Mouse (Mus musculus) forebrain, embryonic 13.5 days (tissue): ENCODE data around the gene Olfr615. TPM values are rescaled to one million over a fixed set of nuclear protein-coding genes. Genes with fewer than 3 reads are reported as not detected.

Source experiments
- microRNA-seq: library from miRNA; unstranded; fragments of <30 nt; microRNA quantifications from one replicate; pipeline ENCODE4, GENCODE M21; 2016
- polyA plus RNA-seq: library from polyadenylated mRNA; unstranded; fragments of >200 nt; fragmentation: Nextera tagmentation; extraction: Ambion mirVana; gene quantifications from 2 replicates; pipeline ENCODE4 v1.2.1, GENCODE M21; 2015

Olfr615 gene
- polyA plus RNA-seq, 1 experiment from 2014 or later = not detected

Small RNA genes within 50 kb of the gene (microRNA-seq; reads per million reads assigned to microRNA genes)
- gene Gm26506 = not detected

Other genes with a start within 250 kb of the Olfr615 start
- gene Olfr597, start 239.8 kb upstream of the Olfr615 start, polyA plus RNA-seq = not detected in 2 replicates
- gene Olfr598, start 232.5 kb upstream of the Olfr615 start, polyA plus RNA-seq = not detected in 2 replicates
- gene Olfr599, start 220.2 kb upstream of the Olfr615 start, polyA plus RNA-seq = not detected in 2 replicates
- gene Olfr600, start 206.4 kb upstream of the Olfr615 start, polyA plus RNA-seq = not detected in 2 replicates
- not detected in 2 replicates for gene Olfr601, start 193.4 kb upstream of the Olfr615 start, polyA plus RNA-seq
- not detected in 2 replicates for gene Olfr603, start 169.9 kb upstream of the Olfr615 start, polyA plus RNA-seq
- gene Usp17lc, start 141.0 kb upstream of the Olfr615 start, polyA plus RNA-seq = not detected in 2 replicates
- gene Olfr605, start 110.6 kb upstream of the Olfr615 start, polyA plus RNA-seq = not detected in 2 replicates
- gene Olfr606, start 107.0 kb upstream of the Olfr615 start, polyA plus RNA-seq = not detected in 2 replicates
- not detected in 2 replicates for gene Olfr607, start 91.9 kb upstream of the Olfr615 start, polyA plus RNA-seq
- gene Olfr608, start 86.2 kb upstream of the Olfr615 start, polyA plus RNA-seq = not detected in 2 replicates
- gene Olfr609, start 58.0 kb upstream of the Olfr615 start, polyA plus RNA-seq = not detected in 2 replicates
- gene Olfr610, start 44.0 kb upstream of the Olfr615 start, polyA plus RNA-seq = not detected in 2 replicates
- not detected in 2 replicates for gene Olfr611, start 35.2 kb upstream of the Olfr615 start, polyA plus RNA-seq
- gene Olfr612, start 13.4 kb upstream of the Olfr615 start, polyA plus RNA-seq = not detected in 2 replicates
- gene Olfr613, start 8.0 kb upstream of the Olfr615 start, polyA plus RNA-seq = not detected in 2 replicates
- not detected in 2 replicates for gene Olfr616, start 13.1 kb downstream of the Olfr615 start, polyA plus RNA-seq
- not detected in 2 replicates for gene Olfr617, start 17.0 kb downstream of the Olfr615 start, polyA plus RNA-seq
- gene Olfr618, start 34.0 kb downstream of the Olfr615 start, polyA plus RNA-seq = not detected in 2 replicates
- gene Olfr619, start 44.5 kb downstream of the Olfr615 start, polyA plus RNA-seq = not detected in 2 replicates
- gene Olfr620, start 56.5 kb downstream of the Olfr615 start, polyA plus RNA-seq = not detected in 2 replicates
- not detected in 2 replicates for gene Olfr622, start 86.6 kb downstream of the Olfr615 start, polyA plus RNA-seq
- not detected in 2 replicates for gene Olfr623, start 107.6 kb downstream of the Olfr615 start, polyA plus RNA-seq
- 0.03 TPM in 1 of 2 replicates, not detected in the other for gene Olfr624, start 115.1 kb downstream of the Olfr615 start, polyA plus RNA-seq
- not detected in 2 replicates for gene Olfr625-ps1, start 126.6 kb downstream of the Olfr615 start, polyA plus RNA-seq
- gene Olfr243, start 158.6 kb downstream of the Olfr615 start, polyA plus RNA-seq = not detected in 2 replicates
- not detected in 2 replicates for gene Olfr628, start 174.3 kb downstream of the Olfr615 start, polyA plus RNA-seq
- gene Olfr629, start 188.9 kb downstream of the Olfr615 start, polyA plus RNA-seq = not detected in 2 replicates
- gene Olfr630, start 201.3 kb downstream of the Olfr615 start, polyA plus RNA-seq = not detected in 2 replicates
- not detected in 2 replicates for gene Olfr69, start 215.5 kb downstream of the Olfr615 start, polyA plus RNA-seq
- gene Olfr68, start 223.6 kb downstream of the Olfr615 start, polyA plus RNA-seq = not detected in 2 replicates
- not detected in 2 replicates for gene Olfr67, start 235.7 kb downstream of the Olfr615 start, polyA plus RNA-seq